Mouse (Mus musculus) embryo, embryonic 11 days (tissue): ENCODE results near the gene Zfp408.

Experiments used
- DNase-seq: peaks from one replicate; pipeline ENCODE4 v3.0.0-alpha.2; 2015

Gene Zfp408

DNA sequence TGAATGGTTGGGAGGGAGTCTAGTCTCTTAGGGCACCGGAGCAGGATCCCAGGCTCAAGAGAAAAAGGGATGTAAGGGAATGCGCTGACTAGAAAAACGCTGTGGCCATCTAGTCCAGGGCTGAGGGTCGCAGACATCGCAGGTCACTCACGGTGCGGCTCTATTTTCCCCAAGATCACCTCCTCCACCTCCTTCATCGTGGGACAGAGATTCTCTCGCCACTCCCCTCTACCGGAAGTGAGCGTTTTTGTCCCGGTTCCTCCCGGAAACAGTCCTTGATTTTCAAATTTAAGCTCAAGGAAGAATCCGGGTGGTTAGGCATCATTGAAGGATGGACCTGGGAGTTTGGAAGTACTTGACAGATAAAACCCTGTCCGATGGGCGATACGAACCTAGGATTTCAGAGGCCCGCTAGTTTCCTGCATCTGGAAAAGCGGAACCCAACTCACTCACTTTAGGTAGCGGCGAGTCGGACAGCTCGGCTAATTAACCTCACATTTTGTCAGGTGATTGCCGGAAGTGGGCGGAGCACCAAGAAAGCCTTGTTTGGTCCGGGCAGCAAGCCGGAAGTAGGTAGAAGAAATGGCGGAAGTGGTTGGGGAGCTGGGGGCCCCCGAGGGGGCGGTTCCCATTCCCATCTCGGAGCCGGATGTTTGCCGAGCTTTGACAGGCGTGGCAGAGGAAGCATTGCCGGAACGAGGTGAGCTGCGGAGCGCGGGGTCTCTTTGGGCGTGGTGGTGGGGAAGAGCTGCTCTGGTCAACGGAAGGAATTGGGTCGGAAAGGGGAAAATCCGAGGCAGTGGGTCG, at the start of gene Zfp408, which contains the start of gene Arhgap1:
Gene Zfp408 (minus strand): TSS at position 239 of the 807 bp plus-strand sequence.
Gene Arhgap1 (plus strand): TSS at position 308 of the 807 bp plus-strand sequence.
- peak; percentile 99 for DNase-seq

DNA sequence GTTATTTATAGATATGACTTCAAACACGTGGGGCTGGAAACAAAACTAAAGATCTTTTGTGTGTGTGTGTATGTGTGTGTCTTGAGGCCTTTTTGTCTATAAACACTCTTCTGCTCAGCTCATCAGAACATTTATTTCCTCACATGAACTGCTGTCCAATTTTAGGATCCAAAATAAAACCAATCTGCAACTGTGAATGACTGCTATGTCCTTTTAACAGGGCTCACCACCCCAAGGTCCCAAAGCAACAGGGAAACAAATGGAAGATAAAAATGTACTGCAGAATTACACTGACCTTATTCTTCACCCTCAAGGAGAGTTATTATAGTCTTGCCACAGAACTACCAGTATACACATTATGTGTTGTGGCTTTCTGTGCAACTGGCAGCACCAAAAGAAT, 49.6 kb upstream of the Zfp408 start:
- DNase-seq, result no peak

DNA sequence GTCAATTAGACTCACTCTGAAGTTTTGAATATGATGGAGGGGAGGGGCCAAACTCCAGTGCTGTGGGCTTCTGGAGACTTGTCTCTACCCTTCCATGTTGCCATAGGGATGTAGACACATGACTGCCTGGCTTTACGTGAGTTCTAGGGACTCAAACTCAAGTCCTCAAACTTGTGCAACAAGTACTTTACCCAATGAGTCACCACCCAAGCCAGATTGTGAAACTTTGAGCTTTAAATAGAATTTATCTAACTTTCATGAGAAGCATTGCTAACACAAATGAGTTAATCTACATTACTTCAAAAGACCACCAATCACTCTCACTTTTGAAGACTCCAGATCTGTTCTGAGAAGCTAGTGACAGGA, 46.6 kb upstream of the Zfp408 start:
- no peak for DNase-seq

DNA sequence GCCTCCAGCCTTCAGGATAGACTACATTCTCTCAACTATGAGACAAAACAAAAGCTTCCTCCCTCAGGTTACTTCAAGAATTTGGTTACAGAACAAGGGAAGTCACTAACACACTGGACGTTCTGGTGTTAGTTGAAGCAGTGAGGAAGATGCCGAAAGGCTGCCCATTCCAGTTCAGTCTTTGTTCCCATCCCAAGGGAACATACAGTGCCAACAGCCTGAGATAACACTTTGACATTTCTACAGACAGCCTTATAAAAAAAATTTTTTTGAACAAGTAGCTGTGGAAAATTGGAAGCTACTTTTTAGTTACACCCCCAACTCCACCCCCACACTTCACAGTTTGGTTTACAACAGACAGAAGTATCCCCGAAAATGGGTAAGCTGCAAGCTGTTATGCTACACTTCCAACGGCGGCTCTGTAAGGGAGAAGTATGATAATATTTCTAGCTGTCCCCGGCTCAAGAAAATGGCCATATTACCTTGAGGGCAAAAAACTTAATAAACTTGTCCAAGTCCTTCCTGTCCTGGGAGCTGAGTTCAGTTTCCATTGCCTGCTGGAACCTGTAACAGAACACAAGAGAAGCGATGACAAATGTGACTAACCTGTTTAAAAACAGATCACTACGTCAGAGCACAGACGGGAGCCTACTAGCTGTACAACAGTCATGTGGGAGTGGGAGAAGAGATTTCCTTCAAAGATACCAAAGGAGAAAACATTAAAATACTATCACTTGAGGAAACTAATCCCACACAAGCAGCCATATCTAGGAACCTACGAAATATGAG, 46.0 kb upstream of the Zfp408 start:
- DNase-seq, result no peak

DNA sequence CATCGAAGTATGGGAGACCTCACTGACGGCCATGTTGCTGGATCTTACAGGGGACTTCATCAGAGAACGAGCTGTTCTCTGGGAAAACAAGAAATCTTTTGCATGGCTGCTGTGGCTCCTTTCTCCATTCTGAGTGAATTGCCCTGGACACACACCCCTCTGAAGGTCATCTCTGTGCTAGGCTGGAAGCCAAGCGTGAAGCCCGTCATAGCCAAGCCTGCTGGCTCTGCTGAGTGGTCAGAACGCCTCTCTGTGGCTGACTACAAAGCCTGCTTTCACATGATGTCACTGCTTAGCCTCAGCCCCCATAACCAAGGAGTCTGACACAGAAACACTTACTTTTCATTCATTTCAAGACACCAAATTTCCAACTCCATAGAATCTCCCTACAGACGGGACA, 39.9 kb upstream of the Zfp408 start:
- no peak for DNase-seq

DNA sequence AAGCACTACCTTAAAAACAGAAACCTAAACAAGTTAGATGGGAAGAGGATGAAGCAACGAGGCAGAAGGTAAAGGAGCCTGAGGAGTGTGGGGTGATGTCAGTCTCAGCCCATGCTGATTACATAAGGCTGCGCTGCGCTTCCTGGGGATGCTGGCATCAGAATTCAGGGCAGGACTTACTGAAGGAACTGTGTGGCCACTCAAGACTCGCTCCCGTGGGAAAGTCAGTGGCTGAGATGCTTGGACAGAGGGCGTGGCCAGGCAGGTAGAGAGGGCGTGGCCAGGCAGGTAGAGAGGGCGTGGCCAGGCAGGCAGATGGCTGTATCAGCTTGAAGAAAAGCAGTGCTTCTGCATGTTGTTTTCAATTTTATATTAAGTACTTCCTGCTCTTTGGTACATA, 34.3 kb upstream of the Zfp408 start:
- no peak for DNase-seq

DNA sequence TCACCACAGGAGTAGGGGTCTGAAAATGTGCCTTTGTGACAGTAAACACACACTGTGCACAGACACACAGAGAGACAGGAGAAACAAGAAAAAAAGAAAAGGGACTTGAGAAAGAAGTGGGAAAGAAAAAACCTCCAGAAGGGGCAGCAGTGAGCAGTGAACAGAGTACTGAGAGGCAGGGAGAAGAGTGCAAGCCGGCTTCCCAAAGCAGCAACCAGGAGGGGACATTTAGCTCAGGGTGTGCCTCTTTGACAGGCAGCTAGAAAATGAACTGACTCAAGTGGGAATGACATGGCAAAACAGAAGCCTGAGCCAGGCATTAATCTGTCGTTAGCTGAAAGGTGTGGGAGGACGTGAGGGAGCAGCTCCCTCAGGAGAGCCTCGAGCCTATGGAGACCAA, 33.3 kb upstream of the Zfp408 start:
- peak; percentile 61 for DNase-seq

DNA sequence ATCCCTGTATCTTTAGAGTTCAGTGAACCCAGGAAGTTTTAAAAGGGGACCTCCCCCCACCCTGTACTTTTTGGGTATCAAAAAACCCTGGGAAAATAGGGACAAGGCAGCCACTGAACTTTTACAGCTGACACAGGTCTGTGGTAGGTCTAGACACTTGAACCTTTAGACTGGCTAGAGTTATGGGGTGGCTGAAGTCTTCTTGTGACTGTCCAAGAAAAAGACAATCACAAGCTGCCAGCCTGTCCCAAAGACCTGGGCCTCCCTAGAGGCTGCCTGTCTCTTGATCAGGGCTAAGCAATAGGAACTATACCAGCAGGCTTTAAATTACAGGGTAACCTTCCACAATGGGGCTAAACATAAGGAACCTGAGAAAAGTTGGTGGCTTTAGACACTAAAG, 27.4 kb upstream of the Zfp408 start:
- DNase-seq, result no peak

DNA sequence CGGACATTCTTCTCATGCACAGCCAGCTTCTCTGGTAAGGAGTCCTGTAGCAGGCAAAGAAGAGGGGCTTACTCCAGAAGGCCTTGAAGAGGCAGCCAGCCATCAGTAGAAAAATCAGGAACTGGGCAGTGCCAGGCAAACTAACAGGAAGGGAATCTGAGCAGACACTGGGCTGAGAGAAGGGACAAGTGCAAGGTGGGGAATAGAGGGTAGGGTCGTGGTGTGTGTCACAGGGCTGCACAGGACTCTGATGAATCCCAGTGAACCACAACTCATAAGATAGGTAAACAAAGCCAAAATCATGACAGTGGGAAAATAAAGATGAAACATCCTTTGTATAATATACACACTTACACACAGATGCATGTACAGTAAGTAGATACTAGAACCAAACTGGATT, 26.8 kb upstream of the Zfp408 start:
- DNase-seq, result no peak

DNA sequence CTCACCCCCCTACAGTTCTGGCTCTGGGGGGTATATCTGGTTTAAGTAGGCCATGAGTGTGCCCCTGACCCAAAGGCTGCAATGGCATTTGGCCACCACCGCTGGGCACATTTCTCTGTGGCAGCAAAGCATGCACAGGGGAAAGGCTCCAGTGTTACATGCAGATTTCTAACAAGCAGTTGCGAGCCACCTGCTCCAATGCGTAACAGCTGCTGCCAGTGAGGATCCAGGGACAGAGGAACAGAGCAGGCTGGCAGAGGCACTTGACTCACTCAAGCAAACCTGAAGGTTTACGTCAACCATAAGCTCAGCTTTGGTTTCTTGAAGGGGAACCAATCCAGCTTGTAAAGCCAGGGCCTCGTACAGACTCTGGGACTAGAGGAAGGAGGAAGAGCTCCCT, 25.3 kb upstream of the Zfp408 start:
- no peak for DNase-seq

DNA sequence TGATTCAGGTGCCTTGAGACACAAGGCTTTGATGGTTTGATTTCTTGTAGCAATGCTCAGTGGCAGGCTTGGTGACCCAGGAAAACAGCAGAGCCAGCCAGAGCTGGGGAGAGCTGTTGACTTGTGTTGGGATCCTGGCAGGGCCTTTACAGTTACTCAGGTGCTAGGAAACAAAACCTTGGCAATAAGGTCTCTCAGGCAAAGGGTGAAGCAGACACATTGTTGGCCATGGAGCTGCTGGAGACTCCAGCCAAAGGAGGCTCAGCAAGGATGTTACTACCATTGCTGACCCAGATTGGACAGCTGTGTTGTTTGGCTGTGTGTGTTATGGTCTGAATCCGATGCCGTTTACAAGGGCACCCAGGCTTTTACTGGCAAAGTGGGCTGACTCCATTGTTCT, 24.0 kb upstream of the Zfp408 start:
- no peak for DNase-seq

DNA sequence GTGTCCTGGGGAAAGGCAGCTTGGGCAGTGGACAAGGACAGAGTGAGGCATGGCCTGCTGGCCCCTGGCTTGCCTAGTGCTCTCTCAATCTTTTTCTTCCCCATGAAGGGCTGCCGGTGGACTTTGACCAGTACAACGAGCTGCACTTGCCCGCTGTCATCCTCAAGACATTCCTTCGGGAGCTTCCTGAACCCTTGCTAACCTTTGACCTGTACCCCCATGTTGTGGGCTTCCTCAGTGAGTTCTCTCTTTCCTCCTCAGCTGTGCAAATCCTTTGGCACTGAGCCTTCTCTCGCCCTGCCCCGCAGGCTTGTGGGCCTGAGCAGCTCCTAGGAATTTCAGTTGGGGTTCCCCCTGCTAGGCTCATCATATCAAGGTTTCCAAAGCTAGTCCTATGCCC, 20.4 kb upstream of the Zfp408 start:
- no peak for DNase-seq

DNA sequence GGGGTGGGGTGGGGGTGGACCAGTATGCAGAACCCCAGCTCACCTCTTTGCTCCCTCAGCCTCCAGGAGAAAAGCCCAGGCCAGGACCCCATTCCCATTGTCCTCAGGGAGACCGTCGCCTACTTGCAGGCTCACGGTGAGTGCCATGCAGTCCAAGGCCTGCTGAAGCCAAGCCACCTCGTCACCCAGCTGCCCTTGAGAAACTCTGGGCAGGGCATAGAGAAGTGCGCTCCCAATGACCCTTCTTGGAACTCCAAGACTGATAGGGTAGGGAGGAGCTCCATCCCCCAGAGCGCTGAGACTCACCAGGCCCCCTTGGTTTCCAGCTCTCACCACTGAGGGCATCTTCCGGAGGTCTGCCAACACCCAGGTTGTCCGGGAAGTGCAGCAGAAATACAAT, 19.7 kb upstream of the Zfp408 start:
- DNase-seq, result no peak

DNA sequence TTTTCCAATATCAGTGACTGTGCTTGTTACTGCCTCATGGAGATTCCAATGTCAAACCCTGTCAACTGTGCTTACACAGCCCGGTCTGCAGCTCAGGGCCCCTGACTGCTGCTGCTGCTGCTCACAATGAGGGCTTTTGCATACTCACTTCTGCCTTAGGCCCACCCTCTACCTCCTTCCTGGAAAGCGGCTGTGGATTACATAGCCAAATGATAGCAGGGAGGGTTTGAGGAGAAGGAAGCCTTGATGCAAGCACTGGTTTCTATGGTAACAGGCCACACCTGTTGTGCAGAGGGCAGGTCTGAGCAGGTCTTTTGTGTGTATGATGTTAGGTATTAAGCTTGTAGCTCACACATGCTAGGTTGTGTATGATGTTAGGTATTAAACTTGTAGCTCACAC, 18.2 kb upstream of the Zfp408 start:
- DNase-seq, result no peak

DNA sequence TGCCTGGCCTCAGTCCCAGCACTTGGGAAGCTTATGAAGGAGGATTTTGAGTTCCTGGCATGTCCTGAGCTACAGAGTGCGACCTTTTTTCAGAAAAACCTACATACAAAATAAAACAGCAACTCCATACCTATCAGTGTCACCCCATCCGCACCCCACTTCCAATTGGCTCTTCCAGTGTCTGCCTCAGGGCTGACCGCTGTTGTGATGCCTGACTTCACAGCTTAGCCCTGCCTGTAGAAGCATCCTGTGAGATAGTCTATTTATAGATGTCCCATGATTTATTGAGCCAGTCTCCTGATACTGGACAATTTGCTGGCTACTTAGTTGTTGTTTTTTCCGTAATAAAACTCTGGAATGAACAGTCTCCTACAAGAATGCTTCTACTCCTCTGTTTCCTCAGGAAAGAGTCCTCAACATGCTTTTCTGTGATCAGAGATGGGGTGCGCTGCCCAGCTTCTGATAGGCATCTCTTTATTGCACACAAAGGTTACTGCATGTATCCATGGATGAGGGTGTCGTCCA, 16.9 kb upstream of the Zfp408 start:
- DNase-seq, result no peak

DNA sequence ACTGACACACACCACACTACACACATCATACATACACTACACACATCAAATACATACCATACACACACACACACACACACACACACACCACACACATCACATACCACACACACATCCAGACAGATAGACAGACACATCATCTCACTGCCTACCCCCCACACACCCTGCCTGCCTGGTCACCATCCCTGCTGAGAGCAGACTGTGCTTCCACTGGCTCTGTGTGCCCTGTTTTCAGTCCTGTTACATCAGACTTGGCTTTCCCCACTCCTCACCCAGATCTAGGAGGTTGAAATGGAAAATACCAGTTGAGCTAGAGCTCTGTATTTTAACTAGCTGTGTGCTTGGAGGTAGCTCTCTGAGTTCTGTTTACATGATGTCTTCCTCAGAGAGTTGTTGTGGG, 15.2 kb upstream of the Zfp408 start:
- DNase-seq, result no peak

DNA sequence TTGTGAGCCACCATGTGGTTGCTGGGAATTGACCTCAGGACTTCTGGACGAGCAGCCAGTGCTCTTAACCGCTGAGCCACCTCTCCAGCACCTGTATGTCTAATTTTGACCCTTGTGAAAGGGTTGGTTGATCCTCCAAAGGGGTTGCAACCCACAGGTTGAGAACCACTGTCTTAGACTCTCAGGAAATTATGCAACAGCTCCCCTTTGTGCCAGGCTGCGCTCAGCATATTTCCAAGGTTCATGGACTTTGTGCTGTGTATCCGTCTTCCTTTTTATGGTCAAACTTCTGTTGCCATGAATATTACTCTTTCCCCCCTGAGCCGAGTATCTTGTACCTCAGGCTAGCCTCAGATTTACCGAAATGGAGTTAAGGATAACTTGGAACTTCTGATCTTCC, 11.4 kb upstream of the Zfp408 start:
- DNase-seq, result no peak

DNA sequence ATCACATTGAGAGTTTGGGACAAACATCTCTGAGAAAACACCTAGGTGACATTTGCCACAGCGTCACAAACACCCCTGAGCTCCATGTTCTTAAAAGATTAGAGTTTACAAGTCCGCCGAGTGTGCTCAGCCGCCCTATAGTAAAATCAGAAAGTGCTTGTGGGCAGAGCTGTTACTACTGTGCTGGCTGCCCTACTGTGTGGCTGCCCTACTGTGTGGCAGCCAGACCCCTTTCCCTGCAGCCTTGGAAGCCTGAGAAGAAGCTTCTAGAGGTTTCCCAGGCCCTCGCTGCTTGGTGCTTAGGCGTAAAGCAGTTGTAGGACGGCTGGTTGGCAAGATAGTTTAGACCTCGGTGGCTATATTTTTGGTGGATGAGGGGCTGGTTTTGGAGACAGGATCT, 10.1 kb upstream of the Zfp408 start:
- no peak for DNase-seq

DNA sequence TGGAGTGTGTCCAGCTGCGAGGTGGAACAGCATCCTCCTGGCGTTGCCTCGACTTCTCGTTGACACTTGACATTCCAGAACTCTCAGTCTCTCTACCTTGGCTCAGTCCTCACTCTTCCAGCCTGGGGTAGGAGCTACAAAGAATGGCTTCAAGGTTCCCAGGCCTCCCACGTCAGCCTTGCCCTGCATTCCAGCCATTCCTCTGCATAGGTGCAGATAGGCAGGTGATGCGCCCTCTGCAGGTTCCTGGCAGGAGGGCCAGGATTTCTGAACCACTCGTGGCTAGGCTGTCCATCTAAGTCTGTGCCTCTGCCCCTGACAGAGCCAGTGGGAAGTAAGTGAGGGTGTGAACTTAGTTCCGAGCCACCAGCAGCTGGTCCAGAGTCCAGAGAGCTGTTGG, 7.2 kb upstream of the Zfp408 start:
- DNase-seq, result no peak

DNA sequence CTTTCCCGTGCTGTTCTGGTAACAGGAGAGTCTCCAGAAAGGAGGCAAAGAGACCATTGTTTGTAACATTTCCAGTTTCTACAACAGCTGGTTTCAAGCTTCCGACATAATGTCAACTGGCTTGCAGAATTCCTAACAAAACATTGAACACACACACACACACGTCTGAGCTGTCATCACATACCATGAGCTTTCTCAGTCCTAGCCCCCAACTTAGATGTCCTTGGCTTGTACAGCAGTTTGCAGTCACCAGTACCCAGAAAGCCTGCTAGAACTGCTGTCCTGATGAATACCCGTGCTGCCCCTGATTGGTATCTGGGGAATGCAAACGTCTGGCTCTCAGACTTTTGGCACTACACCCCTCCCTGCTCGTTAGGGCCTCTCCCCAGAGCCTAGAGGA, 6.2 kb upstream of the Zfp408 start:
- DNase-seq, result no peak

DNA sequence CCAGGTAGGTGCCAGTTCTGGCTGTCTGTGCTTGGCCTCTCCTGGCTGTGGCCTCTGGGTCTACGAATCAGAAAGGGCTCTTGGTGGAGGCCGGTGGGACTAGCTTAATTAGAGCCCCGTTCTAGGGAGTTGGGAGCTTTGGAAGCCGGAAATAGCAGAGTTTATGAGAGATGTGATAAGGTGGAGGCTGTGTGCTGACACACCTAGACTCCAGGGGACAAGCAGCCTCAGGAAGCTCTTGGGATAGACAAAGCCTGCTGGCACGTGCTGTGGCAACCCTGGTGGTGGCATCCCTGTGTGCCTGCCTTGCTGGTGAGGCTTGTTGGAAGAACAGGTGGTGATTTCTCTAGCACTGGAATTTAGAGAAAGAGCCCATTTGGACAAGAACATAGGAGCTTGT, 5.8 kb upstream of the Zfp408 start:
- DNase-seq, result no peak

DNA sequence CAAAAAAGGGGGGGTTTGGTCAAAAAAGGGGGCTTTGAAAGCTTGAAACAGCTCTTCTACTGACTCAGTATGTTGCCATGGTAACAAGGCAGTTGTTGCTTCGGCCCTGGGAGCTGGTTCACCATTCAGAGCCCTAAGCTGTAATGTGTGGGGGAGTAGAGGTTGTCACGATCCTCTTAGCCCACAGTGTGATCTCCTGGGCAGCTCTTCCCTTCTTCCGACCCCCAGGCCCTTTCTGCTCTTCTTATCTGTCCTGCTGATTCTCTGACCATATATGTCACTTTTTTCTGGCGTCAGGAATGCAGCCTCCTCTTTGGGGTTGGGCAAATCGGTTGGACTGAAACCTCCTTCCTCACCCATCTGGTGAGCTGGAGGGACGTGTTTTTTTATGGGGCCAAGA, 3.3 kb upstream of the Zfp408 start:
- peak; percentile 19 for DNase-seq

DNA sequence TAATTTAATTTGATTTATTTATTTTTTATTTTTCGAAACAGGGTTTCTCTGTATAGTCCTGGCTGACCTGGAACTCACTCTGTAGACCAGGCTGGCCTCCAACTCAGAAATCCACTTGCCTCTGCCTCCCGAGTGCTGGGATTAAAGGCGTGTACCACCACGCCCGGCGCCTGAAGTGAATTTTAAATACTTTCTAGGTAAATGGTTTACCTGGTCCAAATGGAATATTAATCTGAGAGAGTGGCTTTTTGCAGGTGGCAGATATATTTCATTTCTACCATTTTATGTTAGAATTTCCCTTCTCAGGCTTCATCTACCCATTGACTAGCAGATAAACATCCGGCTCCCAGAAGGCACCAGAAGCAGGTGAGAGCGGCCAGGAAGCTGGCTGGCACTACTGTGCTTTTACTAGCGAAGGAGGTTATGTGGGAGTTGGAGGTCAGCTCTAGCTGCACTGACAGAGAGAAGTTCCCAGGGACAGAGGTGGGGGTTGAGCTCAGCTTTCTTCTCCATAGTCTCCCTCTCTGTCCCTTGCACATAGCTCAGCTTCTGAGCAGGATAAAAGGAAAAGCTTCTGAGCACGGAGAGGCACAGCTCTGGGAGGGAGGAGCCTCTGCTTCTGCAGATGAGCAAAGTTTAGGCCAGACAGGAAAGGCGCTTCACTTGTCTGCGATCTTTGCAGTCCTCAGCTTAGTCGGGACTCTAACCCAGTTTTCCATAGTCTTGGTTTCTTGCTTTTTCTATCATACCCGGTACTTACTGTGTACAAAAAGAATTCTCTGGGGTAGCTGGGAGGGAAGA, 2.1 kb upstream of the Zfp408 start:
- DNase-seq, result no peak
